Mouse (Mus musculus): ENCODE measurements around the gene Slc41a2.

DNA sequence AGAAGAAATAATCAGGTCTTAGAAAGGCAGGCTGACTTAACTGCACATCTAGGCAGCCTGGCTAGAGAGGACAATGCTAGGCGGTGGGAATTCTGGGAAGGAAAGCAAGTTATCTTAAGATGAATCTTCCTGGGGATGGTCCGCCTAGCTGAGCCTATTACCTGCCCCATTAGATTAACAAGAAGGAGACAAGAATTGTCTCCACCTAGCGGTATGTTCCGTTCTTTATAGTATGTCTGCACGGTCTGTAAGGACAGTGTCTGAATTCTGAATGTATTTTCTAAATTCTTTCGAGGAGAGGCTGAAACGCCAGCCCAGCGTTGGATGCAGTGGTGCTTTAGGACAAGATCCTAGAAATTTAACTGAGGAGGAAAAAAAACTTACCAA lies 16.6 kb upstream of the Slc41a2 start:
- no peak for TF ChIP-seq CTCF (IDR thresholded peaks at IDR 0.05; ENCODE audit: borderline replicate concordance, insufficient read depth, low read depth, low read length)
- no peak for TF ChIP-seq POLR2A (IDR thresholded peaks at IDR 0.05; ENCODE audit: borderline replicate concordance, insufficient read depth, low read length)

Data from cerebellum, adult 2 months (tissue).